Mouse (Mus musculus) cerebellum, adult 18-20 months (tissue): ENCODE results near the gene Ppp1r12b.
A peak's percentile ranks its signal among the peaks of the same experiment; 100 is the strongest.

Source experiments
- DNase-seq, 2 experiments: peaks; one replicate each; pipeline ENCODE4 v3.0.0; 2021

Ppp1r12b gene

DNA sequence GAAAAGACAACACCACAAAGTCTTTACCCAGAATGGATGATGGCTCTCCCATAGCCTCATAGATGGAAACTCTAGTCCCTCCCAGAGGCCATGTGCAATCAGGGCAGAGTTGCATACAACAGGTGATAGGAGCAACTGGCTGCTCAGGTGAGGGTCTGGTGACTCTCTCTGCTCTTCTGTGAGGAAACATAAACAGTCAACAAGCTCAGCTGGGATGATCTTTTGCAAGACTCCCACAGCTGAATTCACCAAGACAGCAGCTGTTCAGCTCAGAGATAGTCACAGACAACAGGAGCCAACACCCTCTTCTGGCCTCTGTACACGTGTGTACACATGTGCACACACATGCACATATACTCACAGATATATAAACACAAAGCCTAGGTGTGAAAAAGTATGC lies 17.5 kb downstream of the Ppp1r12b start:
- no peak for DNase-seq

DNA sequence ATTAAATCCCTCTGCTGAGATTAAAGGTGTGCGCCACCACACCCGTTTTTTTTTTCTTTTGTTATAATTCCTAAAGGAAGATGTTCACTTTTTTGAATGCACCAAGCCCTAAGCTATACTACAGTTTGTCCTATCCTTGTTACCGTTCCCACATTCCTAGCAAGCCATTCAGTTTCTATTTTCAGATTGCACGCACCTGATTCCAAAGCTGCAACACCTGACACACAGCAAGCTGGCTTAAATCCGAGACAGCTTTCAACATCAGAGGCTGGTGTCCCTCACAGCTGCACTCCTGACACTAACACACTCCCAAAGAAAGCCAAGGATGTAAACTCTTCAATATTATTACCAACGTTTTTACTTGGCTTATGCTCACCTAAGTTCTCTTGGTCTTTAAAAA lies 19.4 kb downstream of the Ppp1r12b start:
- no peak for DNase-seq

DNA sequence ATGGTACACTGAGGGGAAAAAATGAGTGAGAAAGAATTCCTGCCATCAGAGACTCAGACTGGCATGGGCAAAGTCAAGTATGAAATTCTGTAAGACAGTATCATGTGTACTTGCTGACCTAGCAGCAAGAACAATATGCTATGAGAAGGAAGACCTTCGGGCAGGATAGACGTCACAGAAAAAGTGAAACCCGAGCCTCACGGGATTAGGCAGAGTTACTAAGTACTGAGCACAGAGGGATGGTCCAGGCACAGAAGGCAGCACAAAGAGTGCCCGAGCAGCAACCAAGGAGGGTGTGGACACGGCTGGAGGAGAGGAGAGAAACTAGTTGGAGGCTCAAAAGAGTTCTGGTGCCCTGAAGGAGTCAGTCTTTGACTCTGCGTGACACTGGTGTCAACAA lies 23.3 kb downstream of the Ppp1r12b start:
- no peak for DNase-seq

DNA sequence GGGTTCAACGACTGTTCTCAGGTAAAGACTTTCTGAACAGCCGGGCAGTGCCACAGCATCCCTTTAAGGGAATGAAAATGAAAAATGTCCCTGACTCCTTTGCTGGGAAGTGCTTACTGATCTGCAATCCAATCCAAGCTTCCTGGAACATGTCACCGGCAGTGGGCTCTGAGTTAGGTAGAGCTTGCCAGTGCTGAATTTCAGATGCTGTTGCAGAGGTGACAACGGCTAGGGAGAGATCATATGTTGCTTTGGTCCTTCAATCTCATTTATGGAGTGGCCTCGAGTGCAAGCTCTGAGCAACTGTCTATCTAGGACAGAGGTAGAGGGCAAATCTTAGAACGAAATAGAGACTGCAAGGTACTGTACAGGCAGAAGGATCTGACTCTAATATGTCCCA lies 36.7 kb downstream of the Ppp1r12b start:
- no peak for DNase-seq

DNA sequence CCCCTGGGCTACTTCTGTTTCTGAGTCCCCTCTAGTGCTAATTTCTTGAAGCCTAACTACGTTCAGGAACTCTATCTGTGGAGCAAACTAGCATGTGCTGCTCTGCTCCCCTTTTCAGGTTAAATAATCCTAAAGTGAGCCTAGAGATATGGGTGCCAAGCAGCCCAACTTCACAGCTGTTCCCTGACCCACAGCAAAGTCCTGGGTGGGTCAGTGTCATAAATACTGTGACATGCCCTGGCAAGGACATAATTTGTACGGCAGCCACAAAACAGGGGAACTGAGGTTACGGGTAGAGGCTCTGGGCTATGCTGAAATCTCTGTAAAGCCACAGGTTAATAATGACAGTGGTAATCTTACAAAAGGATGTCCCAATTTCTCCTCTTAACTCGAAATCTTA lies 40.3 kb downstream of the Ppp1r12b start:
- DNase-seq: no peak

DNA sequence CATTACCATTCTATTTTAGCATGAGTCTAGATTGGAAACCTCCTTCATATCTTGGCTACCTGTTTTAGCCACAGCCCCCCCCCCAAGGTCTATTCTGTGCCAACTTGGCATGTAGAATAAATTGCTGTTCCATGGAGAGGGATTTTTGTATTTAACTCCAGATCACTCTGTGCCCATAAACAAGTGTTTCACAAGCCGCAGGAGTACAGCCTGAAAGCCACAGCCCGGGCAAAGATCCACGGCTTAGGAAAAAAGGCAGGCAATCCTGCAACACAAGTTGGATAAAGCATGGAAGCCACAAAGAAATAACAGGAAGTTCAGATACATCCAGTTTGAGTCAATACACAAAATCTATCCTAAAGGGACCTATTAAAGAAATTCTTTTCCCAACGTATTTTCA lies 42.2 kb downstream of the Ppp1r12b start:
- DNase-seq: peak; percentile 46 to 57

DNA sequence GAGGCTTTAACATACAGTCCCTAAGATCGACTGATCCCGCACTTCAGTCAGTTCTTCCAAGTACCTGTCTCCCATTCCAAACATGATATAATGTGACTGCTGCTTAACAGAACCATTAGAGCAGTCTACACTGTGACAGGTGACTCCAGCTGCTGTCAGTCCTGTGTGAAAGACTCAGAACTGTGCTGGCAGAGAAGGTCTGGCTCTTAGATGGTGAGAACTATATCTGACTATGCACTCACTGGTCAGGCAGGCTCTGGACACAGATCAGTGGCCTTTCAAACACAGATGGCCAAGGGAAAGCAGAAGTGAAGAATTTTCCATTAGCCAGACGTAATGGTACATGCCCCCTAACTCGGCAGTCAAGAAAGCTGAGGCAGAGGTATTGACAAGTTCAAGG lies 43.9 kb downstream of the Ppp1r12b start:
- no peak for DNase-seq

DNA sequence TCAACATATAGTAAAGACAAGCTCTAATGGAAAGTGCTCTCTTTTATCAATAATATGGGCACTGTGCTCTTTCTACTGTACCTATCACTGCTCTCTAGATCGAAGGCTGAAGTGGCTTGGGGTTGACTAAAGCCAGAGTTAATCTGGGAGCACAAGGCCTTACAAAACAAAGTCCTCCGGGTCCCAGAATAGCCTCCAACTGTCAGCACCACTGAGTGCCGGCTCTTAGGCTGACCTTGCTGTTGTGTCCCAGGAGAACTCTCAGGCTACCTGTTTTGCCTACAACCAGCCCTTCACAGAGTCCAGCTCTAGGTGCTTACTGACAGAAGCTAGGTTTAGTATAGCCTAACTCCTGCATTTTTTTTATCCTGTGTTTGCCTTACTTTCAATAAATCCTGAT lies 45.7 kb downstream of the Ppp1r12b start:
- no peak for DNase-seq

DNA sequence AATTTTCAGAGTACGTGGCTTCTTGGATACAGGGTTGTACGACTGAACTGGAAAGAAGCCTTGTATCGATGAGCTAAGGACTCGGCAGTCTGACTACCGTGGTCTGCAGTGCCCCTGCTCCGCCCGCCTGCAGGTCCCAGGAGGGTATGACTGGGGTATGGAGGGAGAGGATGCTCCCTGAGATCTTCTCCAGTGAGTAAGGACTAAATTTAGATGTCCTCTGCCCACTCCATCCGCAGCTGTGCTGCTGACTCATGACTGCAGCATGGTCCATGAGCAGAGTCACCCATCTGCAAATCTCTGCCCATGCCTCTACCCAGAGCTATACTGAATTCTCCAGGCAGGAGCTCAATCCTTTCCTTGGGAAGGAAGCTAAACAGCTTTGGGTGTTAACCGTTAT lies 46.3 kb downstream of the Ppp1r12b start:
- DNase-seq: peak; percentile 27 to 28

DNA sequence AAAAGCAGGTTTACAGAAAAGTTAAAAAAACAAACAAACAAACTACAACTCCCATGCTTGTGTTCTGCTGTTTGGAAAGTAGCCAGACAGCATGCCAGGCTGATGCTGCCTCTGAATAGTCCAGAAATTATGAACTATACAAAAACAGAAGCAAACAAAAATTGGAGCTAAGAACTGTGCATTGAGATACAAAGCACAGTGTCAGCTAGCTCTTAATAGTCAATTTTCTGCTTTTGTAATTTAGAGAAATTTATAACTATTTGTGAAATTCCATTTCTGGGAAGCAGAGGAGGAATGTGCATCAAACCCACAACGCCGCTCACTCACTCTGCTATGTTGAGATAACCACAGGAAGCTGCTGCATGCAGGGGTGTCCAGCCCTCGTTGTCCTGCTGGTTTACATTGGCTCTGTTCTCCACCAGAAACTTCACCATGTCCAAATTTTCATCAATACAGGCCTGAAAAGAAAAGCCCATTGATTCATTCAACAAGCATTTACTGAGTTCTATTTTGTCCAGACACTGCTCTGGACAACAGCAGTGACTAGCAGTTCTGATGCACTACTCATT lies 53.6 kb downstream of the Ppp1r12b start:
- no peak for DNase-seq

DNA sequence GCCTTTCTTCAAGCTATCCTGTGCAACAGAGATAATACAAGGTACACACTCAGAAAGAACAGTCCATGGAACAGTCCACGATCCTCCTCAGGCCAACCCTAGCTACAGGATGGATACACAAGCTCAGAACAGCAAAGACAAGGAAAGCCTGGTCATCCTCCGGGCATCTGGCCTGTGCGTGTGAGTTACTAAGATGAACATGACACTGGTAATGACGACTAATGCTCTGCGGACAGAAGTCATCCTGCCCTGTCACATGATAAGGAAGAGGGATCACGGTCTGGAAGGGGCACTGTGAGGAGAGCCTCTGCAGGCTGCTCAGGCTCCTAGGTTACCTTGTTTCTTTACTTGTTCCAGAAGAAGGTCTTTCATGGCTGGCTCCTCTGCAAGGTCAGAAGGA lies 59.7 kb downstream of the Ppp1r12b start:
- DNase-seq: no peak

DNA sequence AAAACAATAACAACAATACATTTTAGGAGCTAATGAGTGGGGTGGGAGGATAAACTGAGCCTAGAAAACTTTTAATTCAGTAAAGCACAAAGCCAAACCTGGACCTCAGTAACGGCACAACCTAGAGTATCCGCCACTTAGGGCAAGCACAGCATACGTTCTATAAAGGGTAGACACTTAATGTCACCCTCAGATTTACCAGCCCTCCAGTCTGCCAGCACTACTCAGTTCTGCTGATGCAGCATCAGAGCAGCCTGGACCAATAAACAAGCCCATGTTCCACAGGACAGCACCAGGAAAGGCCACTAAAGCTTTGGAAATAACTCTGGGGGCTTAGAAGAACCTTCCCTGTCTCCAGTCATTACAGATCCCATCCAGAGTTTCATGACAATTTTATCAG lies 60.9 kb downstream of the Ppp1r12b start:
- DNase-seq: no peak

DNA sequence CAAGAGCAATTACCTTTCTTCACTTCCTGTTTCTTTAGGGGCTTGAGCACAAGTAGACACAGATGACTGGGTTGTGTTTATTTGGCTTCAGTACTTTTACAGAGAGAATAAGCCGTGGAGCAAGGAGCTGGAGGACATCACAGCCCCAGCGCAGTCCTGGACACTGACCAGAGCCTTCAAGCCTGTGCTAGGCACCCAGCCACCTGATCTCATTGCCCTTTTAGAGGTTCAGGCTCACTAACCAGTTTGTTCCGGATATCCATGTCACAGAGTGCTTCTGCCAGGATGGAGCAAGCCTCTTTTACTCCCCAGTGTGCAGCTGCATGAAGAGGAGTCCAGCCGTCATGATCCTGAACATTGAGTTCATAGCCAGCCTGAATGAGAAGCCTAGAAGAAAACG lies 63.8 kb downstream of the Ppp1r12b start:
- no peak for DNase-seq

DNA sequence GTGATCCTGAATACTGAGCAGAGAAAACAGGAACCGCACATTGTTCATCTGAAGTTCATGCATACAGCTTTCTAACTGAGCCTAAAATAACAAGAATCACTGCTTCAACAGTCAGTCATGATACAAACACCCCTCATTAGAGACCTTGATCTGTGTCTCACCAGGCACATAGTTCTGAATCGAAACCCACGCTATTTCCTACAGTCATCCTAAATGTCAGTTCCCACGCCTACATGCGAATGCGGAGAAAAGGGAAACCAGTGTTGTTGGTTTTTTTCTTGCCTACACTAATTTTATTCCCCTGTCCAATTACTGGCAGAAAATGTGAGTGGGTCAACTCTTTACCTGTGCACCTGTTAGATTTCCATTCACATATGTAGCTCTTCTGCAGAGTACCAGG lies 66.1 kb downstream of the Ppp1r12b start:
- DNase-seq: no peak

DNA sequence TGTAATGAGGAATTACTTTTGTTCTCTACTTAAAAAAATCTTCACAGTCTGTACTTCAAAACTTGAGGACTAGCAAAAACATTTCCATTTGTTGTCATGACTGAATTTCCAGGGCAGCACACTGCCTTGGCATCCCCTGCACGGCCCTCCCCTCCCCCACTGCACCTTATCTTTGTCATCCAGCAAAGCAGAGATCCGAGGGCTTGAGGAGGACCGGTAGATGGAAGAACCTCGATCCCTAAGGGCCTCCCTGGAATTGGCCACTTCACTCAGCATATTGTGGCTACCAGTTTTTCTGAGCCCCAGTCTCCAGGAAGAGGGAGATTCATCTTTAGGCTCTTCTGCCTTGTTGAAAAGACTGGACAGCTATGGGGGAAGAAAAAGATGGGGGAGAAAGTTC lies 79.9 kb downstream of the Ppp1r12b start:
- DNase-seq: no peak

DNA sequence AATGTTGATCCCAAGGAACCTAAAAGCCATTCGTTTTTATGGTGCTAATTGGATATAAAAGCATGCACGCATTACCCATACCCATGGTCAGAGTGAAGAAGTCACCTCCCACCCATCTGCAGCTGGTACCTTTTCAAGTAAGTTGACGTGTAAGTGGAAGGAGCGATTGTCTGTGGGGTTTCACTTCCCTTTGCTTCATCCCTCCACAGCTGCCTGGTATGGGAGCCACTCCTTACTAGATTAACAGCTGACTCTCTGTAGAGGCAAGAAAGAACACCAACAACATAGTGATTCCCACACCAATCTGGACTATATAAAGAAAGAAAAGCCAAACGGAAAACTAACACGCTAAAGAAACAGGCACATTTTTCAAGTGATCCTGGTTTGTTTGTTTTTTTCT lies 83.1 kb downstream of the Ppp1r12b start:
- no peak for DNase-seq

DNA sequence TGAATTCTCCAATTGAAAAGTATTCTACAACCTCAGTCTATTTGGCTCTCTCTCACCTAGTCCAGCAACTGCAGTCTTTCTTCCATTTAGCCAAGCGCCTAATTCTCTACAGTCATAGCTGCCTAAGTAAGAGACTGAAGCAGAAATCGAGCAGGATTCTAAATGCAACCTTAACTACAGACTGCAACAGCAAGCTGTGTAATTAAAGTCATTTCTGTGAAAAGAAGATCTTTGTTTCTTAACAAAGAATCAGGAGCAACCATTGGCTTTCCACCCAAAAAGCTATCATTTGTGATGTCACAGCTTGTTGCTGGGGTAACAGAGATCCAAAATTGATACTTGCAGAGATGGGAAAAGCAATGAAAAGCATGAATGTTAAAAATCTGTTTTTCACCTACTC lies 89.3 kb downstream of the Ppp1r12b start:
- no peak for DNase-seq

DNA sequence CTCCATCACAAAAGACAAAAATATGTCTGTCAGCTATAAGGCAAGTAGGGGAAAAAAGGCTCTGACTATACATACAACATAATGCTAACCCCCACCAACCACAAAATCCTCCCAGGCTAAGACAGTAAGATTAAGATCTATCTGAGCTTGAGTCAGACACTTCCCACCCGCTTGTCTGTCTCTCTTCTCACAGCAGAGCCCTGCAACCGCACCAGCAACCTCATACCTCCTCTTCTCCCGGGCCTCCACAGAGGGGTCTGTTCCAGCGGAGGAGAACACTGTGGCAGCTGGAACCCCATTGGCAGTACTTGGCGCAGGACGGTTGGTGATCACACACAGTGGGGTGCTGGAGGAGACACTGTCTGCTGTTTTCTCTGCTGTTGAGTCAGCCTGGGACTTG lies 90.2 kb downstream of the Ppp1r12b start:
- no peak for DNase-seq

DNA sequence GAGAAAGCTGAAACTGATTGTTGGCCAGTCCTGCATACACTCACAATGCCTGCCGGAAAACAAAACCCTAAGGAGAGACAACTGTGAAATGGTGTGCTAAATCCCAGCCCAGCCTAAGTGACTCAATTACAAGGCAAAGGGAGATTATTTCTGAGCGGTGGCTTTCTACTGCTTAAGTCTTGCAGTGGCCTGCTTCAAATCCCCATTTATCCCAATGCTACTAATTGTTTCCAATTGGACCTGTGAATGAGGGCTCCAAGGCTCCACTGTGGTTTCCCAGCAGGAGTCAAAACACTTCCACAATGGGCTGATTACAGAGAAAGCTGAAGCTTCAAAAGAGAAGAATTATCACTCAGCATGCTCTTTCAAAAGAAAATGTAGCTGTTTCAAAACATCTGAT lies 95.2 kb downstream of the Ppp1r12b start:
- no peak for DNase-seq

DNA sequence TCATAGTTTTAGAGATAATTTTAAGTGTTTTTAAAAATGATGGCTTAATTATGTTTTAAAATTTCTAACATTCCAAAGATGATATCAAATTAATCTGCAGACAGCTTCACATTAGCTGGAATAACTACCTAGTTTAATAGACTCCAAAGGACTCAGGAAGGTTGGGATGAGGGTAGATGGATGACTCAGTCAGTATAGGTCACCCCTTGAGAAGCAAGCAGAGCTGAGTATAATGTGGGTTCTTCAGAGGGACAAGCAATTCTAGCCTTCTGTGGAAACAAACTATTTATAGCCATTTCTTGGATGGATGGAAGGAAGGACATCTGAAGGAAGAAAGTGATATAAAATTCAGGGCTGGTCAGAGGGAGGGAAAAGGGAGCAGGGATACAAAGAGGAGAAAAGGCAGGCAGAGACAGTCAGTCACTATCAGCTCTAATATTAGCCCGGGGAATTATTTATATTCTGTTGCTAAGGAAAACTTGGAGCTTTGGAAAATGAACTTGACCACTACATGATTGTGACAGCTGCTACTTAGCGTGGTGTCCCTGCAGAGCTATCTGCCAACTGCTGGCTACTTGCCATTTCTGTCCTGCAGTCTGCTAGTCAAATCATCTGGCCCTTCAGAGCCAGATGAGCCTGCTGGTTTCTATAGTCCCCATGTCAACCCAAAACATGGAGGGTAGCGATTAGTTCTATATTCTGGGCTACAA lies 97.2 kb downstream of the Ppp1r12b start:
- peak; percentile 57 to 62 for DNase-seq

DNA sequence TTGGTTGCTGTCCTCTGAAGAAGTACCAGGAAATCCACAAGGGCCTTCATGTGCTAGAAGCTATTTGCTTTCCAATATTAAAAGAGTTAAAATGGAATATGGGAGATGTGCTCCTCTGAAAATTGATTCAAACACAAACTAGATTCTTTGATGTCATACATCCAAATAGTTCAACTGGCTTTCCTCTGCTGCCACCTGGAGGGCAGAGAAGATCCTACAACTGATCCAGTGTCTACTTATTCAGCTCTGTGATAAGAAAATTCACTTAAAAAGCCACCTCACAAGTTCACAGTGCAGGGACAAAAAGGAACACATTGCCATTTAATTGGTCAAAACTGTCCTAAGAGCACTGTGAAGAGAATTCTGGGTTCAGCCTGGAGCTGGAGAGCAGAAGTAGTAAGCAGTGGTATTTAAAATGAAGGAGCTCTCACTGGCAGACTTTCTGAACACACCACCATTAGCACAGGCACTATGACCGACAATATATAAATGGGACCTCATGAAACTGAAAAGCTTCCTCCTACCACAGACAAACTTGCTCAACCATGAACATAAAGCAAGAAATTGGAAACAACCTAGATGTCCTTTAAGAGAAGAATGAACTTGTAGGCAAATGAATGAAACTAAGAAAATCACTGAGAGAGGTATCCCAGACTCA lies 101.3 kb downstream of the Ppp1r12b start:
- DNase-seq: peak; percentile 89 to 91

DNA sequence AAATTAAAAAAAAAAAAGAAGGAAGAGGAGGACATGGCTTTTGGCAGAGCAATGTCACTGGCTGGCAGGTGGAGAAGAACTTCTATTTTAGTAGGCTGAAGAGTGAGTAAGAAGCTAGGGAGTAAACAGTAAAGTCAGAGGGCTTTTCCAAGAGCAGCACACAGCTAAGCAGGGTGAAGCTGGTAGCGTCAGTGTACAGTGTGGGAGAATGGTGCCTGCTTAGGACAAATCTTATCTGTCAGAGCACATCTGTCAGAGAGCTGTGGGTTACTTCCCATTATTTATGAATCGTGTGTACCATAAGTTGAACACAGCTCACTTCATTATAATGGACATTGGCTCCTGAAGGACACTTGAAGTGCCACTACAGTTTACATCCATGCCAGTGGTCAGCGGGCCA lies 102.9 kb downstream of the Ppp1r12b start:
- no peak for DNase-seq

DNA sequence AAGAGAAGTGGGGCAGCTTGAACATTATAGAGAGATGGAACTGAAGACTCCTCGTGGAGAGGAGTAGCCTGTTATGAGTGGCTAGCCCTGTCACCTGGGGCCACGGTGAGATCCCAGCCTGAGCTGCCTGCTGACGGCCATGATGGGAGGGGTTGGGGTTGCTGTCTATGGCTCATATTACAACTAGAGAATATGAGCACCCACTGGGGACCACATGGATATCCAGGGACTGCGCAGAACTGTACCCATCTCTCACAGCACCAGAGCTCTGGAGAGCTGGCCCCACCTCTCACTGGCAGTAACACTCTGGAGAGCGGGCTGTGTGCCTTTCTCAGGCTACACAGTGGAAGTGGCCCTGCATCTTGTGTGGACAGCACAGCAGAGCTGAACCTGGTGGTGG lies 104.5 kb downstream of the Ppp1r12b start:
- no peak for DNase-seq

DNA sequence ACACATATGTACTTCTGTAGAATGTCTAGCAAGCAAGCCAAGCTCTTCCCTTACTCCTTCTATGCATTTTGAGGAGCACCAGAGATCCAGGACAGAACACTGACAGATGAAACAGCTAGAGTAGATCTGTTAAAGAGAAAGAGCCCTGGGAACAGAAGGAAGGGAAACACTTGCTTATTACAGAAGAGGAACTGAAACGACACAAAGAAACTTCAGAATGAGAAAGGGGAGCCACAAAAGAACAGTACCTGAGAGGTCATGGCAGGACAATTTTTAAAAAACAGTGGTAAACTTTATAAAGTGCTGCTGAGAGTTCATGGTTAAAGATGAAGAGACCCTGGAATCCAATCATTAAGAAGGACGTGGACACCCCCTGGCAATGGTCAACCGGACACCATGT lies 105.4 kb downstream of the Ppp1r12b start:
- DNase-seq: no peak

DNA sequence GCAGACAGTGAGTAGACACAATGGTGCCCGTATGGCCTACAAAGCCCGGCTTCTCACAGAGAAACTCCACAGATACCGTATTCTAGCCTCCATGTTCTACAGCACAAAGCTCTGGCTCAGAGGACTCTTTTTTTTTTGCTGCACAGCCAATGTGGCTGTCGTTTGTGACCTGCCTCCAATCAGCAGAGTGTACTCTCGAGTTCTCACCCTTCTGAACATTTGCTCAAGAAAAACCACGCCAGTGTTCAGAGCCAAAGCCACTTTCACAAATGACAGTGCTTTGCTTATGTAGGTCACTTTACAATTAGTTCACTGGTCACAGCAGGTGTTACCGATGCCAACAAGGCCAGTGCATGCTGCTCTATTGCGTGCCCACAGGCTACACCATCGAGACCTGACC lies 107.9 kb downstream of the Ppp1r12b start:
- DNase-seq: peak; percentile 86 to 94
